Mouse (Mus musculus): ENCODE measurements around the gene Med11. TPM values are rescaled to one million over a fixed set of nuclear protein-coding genes. Genes with fewer than 3 reads are reported as not detected.

Gene Med11
- polyA plus RNA-seq, 1 experiment from 2014 or later = 22.6 TPM

GRCm38 (mm10) chr11:70432048-70432894 is 19.4 kb upstream of the Med11 start, which contains the start of gene Arrb2:
TSS of gene Arrb2 (plus strand) at chr11:70432635.
- under 1% methylated on average over 75 of the region's 75 CpGs for WGBS
- H3K27me3 ChIP-seq (replicated peaks) = no peaks in the 10 kb centered on the region
- peaks cover 12% of the 10 kb centered on the region for H3K4me1 ChIP-seq (replicated peaks)
- H3K27ac ChIP-seq (ENCODE audit: poor library complexity, severe bottlenecking) = peak within 1 kb of the TSS; percentile 45
- no peaks in the 10 kb centered on the region for H3K9me3 ChIP-seq (replicated peaks)
- H3K36me3 ChIP-seq = peaks cover 14% of the 10 kb centered on the region
- peak within 1 kb of the TSS; percentile 84 for H3K4me2 ChIP-seq
- H3K9ac ChIP-seq = peak within 1 kb of the TSS; percentile 79
- peak; percentile 96 for ATAC-seq (ENCODE audit: insufficient number of reproducible peaks, low FRiP score)
- peak within 1 kb of the TSS; percentile 66 for H3K4me3 ChIP-seq

- ATAC-seq (ENCODE audit: insufficient number of reproducible peaks, low FRiP score) = 0 out of 2 replicates have a peak, but pooled peaks have one; percentile 6
- Histone ChIP-seq H3K4me1 (replicated peaks) (peaks cover 12% of the 10 kb centered on the region), H3K27me3 (replicated peaks) (no peaks in the 10 kb centered on the region), H3K4me2 (peak overlapping the region; percentile 84), H3K4me3 (peak overlapping the region; percentile 66), H3K27ac (ENCODE audit: poor library complexity, severe bottlenecking) (peak overlapping the region; percentile 45; the same call in 1 of the 2 replicates), H3K9me3 (replicated peaks) (no peaks in the 10 kb centered on the region), H3K36me3 (peaks cover 19% of the 10 kb centered on the region), H3K9ac (peak overlapping the region; percentile 79)
- 6% methylated on average over 15 of the region's 15 CpGs for WGBS
Observed at GRCm38 (mm10) chr11:70432895-70433568, 18.7 kb upstream of the Med11 start.

GRCm38 (mm10) chr11:70433569-70433943 is 18.2 kb upstream of the Med11 start:
- no peak for ATAC-seq (ENCODE audit: insufficient number of reproducible peaks, low FRiP score)
- Histone ChIP-seq H3K27ac (ENCODE audit: poor library complexity, severe bottlenecking) (no peak overlapping the region), H3K9me3 (replicated peaks) (no peaks in the 10 kb centered on the region), H3K9ac (no peak overlapping the region), H3K36me3 (peaks cover 24% of the 10 kb centered on the region), H3K4me2 (peak overlapping the region; percentile 84), H3K4me1 (replicated peaks) (peaks cover 12% of the 10 kb centered on the region), H3K27me3 (replicated peaks) (no peaks in the 10 kb centered on the region), H3K4me3 (peak overlapping the region; percentile 66)
- WGBS = 56% methylated on average over 1 of the region's 1 CpGs

GRCm38 (mm10) chr11:70433951-70434350 is 17.8 kb upstream of the Med11 start:
- peaks cover 12% of the 10 kb centered on the region for H3K4me1 ChIP-seq (replicated peaks)
- ATAC-seq (ENCODE audit: insufficient number of reproducible peaks, low FRiP score) = no peak
- 91% methylated on average over 3 of the region's 3 CpGs for WGBS
- H3K9ac ChIP-seq = no peak overlapping the region
- no peak overlapping the region for H3K27ac ChIP-seq (ENCODE audit: poor library complexity, severe bottlenecking)
- no peaks in the 10 kb centered on the region for H3K9me3 ChIP-seq (replicated peaks)
- peak overlapping the region; percentile 84; the same call in 1 of the 2 replicates for H3K4me2 ChIP-seq
- H3K4me3 ChIP-seq = no peak overlapping the region
- peaks cover 28% of the 10 kb centered on the region for H3K36me3 ChIP-seq
- no peaks in the 10 kb centered on the region for H3K27me3 ChIP-seq (replicated peaks)

GRCm38 (mm10) chr11:70435476-70435875 is 16.2 kb upstream of the Med11 start:
- H3K4me2 ChIP-seq = no peak overlapping the region
- no peak overlapping the region for H3K27ac ChIP-seq (ENCODE audit: poor library complexity, severe bottlenecking)
- no peak overlapping the region for H3K4me3 ChIP-seq
- peaks cover 12% of the 10 kb centered on the region for H3K4me1 ChIP-seq (replicated peaks)
- no peak for ATAC-seq (ENCODE audit: insufficient number of reproducible peaks, low FRiP score)
- H3K36me3 ChIP-seq = peaks cover 43% of the 10 kb centered on the region
- 47% methylated on average over 5 of the region's 5 CpGs for WGBS
- H3K27me3 ChIP-seq (replicated peaks) = no peaks in the 10 kb centered on the region
- no peak overlapping the region for H3K9ac ChIP-seq
- no peaks in the 10 kb centered on the region for H3K9me3 ChIP-seq (replicated peaks)

GRCm38 (mm10) chr11:70437426-70437825 is 14.3 kb upstream of the Med11 start:
- H3K4me2 ChIP-seq = no peak overlapping the region
- H3K27ac ChIP-seq (ENCODE audit: poor library complexity, severe bottlenecking) = no peak overlapping the region
- H3K4me1 ChIP-seq (replicated peaks) = peaks cover 8% of the 10 kb centered on the region
- ATAC-seq (ENCODE audit: insufficient number of reproducible peaks, low FRiP score) = no peak
- H3K9ac ChIP-seq = no peak overlapping the region
- 65% methylated on average over 6 of the region's 6 CpGs for WGBS
- no peak overlapping the region for H3K4me3 ChIP-seq
- H3K36me3 ChIP-seq = peaks cover 57% of the 10 kb centered on the region
- no peaks in the 10 kb centered on the region for H3K27me3 ChIP-seq (replicated peaks)
- H3K9me3 ChIP-seq (replicated peaks) = no peaks in the 10 kb centered on the region

GRCm38 (mm10) chr11:70438728-70439374 is 12.9 kb upstream of the Med11 start:
- H3K4me1 ChIP-seq (replicated peaks) = no peaks in the 10 kb centered on the region; the same call in 1 of the 2 replicates
- H3K27me3 ChIP-seq (replicated peaks) = no peaks in the 10 kb centered on the region
- no peaks in the 10 kb centered on the region for H3K9me3 ChIP-seq (replicated peaks)
- H3K36me3 ChIP-seq = peaks cover 57% of the 10 kb centered on the region
- no peak for ATAC-seq (ENCODE audit: insufficient number of reproducible peaks, low FRiP score)
- H3K9ac ChIP-seq = no peak overlapping the region
- no peak overlapping the region for H3K27ac ChIP-seq (ENCODE audit: poor library complexity, severe bottlenecking)
- no peak overlapping the region for H3K4me2 ChIP-seq
- H3K4me3 ChIP-seq = no peak overlapping the region
- 82% methylated on average over 7 of the region's 7 CpGs for WGBS

- WGBS = 87% methylated on average over 4 of the region's 4 CpGs
- Histone ChIP-seq H3K27me3 (replicated peaks) (no peaks in the 10 kb centered on the region), H3K4me2 (no peak overlapping the region), H3K27ac (ENCODE audit: poor library complexity, severe bottlenecking) (no peak overlapping the region), H3K4me3 (no peak overlapping the region), H3K9ac (no peak overlapping the region), H3K4me1 (replicated peaks) (no peaks in the 10 kb centered on the region), H3K9me3 (replicated peaks) (no peaks in the 10 kb centered on the region), H3K36me3 (peaks cover 57% of the 10 kb centered on the region)
- no peak for ATAC-seq (ENCODE audit: insufficient number of reproducible peaks, low FRiP score)
Observed at GRCm38 (mm10) chr11:70440637-70441036, 11.1 kb upstream of the Med11 start.

GRCm38 (mm10) chr11:70441882-70442281 is 9.8 kb upstream of the Med11 start:
- H3K4me3 ChIP-seq = no peak overlapping the region
- 86% methylated on average over 7 of the region's 7 CpGs for WGBS
- no peaks in the 10 kb centered on the region for H3K4me1 ChIP-seq (replicated peaks)
- no peak overlapping the region for H3K27ac ChIP-seq (ENCODE audit: poor library complexity, severe bottlenecking)
- ATAC-seq (ENCODE audit: insufficient number of reproducible peaks, low FRiP score) = no peak
- H3K36me3 ChIP-seq = peaks cover 47% of the 10 kb centered on the region
- no peak overlapping the region for H3K4me2 ChIP-seq
- H3K9me3 ChIP-seq (replicated peaks) = no peaks in the 10 kb centered on the region
- H3K27me3 ChIP-seq (replicated peaks) = no peaks in the 10 kb centered on the region
- no peak overlapping the region for H3K9ac ChIP-seq

GRCm38 (mm10) chr11:70443964-70444363 is 7.8 kb upstream of the Med11 start:
- no peak overlapping the region for H3K4me3 ChIP-seq
- H3K4me2 ChIP-seq = no peak overlapping the region
- no peak for ATAC-seq (ENCODE audit: insufficient number of reproducible peaks, low FRiP score)
- 75% methylated on average over 3 of the region's 3 CpGs for WGBS
- no peak overlapping the region for H3K27ac ChIP-seq (ENCODE audit: poor library complexity, severe bottlenecking)
- H3K36me3 ChIP-seq = peaks cover 29% of the 10 kb centered on the region
- no peak overlapping the region for H3K9ac ChIP-seq
- H3K27me3 ChIP-seq (replicated peaks) = no peaks in the 10 kb centered on the region
- H3K9me3 ChIP-seq (replicated peaks) = no peaks in the 10 kb centered on the region
- H3K4me1 ChIP-seq (replicated peaks) = no peaks in the 10 kb centered on the region

- ATAC-seq (ENCODE audit: insufficient number of reproducible peaks, low FRiP score) = no peak
- Histone ChIP-seq H3K27me3 (replicated peaks) (no peaks in the 10 kb centered on the region), H3K27ac (ENCODE audit: poor library complexity, severe bottlenecking) (no peak overlapping the region), H3K9me3 (replicated peaks) (no peaks in the 10 kb centered on the region), H3K4me2 (no peak overlapping the region), H3K36me3 (peaks cover 22% of the 10 kb centered on the region), H3K9ac (no peak overlapping the region), H3K4me3 (no peak overlapping the region), H3K4me1 (replicated peaks) (no peaks in the 10 kb centered on the region)
- WGBS = 70% methylated on average over 6 of the region's 6 CpGs
Observed at GRCm38 (mm10) chr11:70444667-70445066, 7.1 kb upstream of the Med11 start.

Measured in heart, embryonic 12.5 days (tissue).